Mouse (Mus musculus) right cerebral cortex, postnatal 36 days (tissue): Measurements from ENCODE around the gene Maml3.

ENCODE experiments used
- DNase-seq, 2 experiments: peaks; one replicate each; pipeline ENCODE4 v3.0.0; 2022; ENCODE audit warnings: low spot score in 2 of 2, mixed read lengths in 1 of 2

The Maml3 gene

DNA sequence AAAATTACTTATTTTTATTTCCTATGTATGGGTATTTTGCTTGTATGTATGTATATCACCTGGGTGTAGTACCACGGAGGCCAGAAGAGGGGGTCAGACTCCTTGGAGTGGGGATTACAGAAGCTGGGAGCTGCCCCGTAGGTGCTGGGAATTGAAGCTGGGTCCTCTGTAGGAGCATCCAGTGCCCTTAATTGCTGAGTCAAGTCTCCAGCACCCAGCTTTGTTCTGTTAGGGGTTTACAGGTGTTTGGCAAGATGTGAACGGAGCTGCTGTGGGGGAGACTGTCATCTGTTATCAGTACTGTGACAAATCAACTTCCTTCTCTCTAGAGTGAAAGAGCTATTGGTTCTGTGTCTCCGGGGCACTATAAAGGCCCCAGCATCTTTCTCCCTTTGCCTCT lies 190.0 kb downstream of the Maml3 start:
- DNase-seq: no peak

DNA sequence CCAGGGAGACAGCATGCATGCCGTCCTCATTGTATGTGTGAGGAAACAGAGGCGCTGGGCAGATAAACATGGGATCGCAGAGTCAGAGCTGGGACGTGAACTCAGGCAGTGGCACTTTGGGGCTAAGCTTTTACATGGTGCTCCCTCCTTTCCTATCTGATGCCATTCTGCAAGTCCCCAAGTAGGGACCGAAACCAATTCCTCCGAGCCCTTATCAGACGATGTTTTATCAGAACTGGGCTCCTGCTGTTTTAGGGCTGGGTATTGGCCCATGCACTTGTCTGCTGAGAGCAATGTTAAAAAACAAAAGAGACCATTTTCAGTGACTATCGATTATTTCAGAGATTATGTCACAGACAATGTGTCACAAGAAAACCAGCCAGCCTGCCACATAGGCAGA lies 191.4 kb downstream of the Maml3 start:
- DNase-seq: no peak

DNA sequence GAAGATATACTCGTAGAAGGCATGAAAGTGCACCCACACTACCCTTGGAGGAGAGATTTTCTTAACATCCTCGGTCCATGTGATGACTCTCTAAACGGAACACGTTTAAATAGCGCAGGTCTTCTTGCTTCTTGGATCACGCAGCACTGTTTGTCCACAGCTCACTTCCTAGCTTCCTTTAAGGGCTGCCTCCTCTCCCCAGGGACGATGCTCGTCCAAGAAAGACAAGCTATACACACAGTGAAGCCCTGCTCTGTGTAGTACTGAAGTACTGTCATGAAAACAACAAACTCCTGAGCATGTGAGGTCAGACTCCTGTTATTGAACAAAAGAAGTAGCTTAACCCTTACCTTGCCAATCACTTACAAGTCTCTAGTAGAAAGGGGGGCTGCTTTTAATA lies 192.7 kb downstream of the Maml3 start:
- no peak for DNase-seq

DNA sequence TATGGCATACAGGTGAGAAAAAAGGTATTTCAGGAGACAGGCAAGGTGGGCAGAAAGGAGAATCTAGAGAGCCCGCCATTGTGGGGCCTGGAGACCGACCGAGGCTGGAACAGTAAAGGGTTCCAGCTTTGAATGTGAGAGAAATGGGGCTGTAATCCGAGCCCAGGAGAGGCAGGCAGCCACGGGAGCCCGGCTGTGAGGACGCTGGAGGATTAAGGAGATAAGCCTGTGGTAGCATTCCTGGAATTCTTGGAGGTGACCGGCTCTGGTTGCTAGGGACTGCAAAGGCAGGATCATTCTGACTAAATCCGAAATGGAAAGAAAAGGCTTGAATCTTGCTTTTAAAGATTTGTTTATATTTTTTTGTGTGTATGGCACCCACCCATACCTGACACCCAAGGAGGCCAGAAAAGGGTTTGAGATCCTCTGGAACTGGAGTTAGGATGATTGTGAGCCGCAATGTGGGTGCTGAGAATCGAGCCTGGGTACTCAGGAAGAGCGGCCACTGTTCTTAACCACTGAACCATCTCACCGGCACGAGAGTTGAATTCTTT lies 196.4 kb downstream of the Maml3 start:
- no peak for DNase-seq

DNA sequence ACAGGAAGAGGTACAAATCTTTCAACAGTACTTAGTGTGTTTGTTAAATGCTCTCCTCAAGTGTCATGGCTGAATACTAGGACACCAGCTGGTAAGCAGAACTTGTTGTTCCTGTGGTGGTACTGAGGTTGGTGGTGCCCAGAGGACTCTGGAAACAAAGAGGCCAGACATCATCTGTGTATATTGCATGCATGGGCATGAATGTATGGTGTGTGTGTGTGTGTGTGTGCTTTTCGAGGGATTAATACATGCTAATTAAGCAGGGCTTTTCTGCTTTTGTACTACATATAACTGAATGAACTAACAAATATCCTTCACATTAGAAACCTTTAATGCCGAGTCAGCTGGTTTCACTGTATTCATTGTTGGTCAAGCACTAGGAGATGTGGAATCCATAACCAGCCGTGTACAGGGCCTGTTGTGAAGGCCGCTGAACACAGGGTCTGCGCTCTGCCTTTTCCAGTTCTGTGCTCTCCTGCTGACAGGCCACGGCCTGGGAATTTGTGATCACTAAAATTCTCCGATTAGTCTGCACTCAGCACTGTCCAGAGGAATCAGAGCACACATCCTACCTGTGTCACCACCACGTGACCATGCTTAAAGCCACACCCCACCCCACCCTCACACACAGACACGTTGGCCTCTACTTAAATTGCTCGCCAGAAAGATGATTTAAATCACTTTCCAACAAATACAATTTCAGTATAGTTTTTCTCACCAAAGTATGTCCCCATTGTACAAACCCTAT lies 197.6 kb downstream of the Maml3 start:
- DNase-seq: no peak

DNA sequence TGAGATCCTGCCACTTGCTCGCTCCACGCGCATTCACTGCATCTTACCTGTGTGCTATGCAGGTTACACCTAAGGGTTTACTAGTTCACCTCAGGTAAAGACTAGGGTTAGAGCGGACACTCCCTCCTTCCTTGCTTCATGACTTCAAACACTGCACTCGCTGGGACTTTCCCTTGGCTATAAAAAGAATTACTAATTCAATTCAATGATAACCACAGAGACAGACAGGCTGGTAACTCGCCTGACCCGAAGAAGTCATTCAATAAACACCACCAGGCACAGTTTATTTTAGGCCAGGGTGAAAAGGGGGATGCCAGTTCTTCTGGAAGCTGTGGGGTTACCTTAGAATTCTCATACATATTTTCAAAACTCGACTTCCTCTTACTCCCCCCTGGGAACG lies 199.0 kb downstream of the Maml3 start:
- no peak for DNase-seq

DNA sequence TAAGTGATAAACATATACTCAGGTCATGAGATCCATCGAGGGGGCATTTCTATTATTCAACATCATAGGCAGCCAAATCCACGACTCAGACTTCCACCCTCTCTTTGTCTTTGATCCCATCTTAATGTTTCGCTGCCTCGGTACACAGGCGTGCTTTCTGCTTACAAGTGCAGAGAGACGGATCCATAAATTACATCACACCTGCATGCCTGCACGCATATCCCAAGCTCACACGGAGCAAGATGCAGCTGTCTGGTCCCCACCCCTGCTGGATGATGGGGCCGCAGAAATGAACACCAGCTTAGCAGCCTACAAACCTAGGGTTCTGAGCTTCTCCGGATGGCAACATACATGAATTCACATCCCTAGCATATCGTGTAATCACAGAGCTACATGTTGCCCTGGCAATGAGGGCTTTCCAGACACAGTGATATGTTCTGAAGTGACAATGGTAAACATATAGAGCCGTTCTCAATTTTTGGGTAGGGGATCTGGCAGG lies 200.5 kb downstream of the Maml3 start:
- no peak for DNase-seq

DNA sequence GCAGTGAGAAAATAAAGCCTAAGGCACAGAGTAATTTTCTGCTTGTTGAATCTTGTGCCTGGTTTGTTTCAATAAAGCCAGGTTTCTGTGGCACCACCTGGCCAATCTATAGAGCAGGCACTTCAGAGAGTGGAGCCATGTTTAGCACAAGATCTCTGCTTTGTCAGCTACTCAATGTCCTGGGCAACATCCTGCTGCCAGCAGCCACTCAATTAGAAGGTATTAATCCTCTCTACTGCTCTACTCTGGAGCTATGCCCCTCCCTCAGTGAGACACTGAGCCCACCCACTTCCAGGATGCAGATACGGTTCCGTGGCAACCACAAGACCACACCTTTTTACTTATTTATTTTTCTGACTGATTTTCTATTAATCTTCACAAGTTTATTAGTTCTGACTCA lies 203.7 kb downstream of the Maml3 start:
- no peak for DNase-seq

DNA sequence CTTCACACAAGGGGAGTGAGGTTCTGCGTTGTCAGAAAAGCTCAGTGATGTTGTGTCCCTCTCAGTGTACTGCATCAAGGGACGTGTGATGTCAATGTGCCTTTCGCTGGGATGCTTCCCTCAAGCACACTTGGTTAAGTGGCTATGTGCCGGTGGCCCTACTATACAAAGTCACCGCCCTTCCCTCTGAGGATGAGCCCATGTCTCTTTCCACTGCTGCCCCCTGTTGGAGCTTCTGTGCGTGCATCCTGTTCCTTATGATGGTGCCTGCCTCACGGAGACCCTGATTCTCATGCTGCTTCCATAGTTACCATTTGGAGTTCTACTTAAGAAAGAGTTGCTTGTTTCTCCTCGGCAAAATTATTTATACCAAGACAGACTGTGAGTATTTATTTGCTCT lies 210.4 kb downstream of the Maml3 start:
- no peak for DNase-seq

DNA sequence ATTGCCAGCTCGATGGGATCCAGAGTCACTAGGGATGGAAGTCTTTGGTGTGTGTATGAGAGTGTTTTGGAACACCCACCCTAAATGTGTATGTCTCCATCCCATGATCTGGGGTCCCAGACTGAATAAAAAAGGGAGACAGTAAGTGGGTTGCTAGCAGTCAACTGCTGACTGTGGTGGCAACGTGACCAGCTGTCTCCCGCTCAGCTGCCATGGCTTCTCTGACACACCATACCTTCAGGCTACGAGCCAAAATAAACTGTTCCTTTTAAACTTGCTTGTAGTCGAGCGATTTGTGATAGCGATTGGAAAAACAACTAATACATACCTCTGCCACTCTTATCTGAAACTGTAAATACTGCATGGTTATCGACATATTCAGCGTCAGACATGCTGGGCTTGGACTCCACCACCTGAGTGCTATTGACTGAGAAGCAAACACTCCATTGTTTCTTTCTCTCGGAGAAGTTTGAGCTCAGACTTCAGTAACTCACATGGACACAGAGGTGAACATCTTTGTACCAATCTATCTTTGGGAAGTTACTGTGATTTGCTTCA lies 213.2 kb downstream of the Maml3 start:
- no peak for DNase-seq

DNA sequence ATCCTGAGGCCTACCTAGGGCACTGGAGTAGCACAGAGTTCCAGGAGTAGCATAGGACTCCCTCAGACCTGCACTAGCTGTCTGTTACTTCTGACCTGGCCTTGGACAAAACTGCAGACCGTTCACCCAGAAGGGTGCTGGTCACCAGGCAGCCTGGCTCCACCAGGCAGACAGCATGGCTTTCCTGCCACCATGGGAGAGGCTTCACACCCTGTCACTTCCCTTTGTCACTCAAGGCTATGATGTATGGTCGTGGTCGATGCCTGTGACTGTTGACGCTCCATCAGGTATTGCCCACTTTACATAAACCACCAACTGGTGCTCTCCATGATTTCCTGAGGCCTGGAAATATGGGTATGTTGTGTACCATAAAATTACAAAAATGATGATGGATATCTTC lies 214.7 kb downstream of the Maml3 start:
- DNase-seq: no peak

DNA sequence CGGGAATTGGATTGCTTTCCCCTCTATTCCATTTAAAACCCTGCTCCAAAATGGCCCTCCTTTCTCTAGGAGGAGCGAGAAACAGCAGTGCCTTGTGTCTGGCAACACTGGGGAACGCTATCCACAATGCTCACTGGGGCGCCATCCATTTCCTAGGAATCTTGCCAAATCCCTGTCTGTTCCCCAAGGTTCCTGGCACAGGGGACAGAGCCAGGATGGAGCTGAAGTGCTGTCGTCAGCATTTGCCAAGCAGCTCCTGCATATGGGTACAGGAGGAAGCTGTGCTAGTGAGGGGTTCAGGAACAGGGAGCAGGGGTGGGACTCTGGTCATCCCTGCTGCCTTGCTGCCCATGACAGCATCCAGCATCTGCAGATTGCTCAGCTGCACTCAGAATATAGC lies 215.1 kb downstream of the Maml3 start:
- DNase-seq: peak; percentile 60 to 61

DNA sequence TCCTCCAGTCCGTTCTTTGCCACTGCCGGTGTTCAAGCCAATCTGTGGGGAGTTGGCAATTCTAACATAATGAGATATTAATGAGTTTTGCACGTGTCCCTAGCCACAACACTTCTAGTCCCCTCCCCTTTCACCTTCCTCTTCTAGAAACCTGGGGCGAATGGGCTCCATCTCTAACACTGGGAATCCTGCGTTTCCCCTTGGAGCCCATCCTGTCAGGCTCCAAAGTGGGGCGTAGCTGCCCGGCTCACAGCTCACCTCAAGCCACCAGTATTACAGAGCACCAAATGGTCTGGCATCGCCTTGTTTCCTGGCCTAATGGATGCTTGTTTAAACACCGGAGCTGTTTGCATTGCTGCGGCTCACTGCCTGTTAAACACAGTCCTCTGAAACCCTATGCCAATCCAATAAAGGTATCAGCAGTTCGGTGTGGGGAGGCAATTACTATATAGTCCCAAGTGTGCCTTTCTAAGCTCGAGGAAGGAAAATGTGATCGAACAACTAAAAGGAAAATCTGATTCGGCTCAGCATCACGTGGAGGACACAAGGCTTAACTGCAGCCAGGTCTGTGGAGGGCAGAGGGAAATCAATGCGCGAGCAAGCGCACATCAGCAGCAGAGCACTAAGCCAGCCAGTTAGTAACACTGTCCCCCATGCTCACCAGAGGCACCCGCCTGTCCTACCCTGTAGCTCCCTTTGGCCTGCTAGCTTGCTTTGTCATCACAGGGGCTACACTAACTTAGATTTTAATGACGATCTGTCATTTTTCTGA lies 216.0 kb downstream of the Maml3 start:
- no peak for DNase-seq

DNA sequence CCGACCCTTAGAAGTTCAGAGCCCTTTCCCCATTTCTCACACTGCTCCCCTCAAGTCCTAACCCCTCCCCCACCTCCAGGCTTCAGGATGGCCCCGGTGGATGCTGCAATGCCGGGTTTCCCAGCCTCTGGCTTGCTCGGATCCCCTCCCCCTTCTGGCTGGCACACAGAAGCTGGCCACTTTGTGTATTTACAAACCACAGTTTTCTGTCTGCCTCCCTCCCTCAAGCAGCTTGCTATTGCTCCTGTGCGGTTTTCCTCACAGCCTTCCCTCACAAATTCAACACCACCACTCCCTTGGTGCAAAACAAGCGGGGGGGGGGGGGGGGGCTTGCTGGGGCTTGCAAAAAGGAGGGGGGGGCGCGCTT lies 216.6 kb downstream of the Maml3 start:
- DNase-seq: no peak

DNA sequence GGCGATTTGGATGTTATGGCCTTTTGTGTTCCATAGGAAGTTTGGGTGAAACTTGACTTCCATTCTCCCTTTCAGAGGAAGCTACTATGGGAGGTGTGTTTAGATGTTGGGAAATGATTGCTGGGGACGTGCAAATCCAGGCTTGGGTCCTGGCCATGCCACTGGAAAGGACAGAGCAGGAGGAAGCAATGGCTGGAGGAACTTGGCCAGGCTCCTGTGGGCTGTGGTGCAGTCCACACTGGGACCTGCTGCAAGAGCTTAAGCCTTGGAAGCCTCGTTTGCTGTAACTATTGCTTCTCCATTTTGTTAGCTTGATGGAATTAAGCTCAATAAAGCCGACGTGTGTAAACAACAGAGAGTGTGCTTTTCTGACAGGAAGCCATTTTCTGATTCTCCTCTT lies 219.0 kb downstream of the Maml3 start:
- no peak for DNase-seq

DNA sequence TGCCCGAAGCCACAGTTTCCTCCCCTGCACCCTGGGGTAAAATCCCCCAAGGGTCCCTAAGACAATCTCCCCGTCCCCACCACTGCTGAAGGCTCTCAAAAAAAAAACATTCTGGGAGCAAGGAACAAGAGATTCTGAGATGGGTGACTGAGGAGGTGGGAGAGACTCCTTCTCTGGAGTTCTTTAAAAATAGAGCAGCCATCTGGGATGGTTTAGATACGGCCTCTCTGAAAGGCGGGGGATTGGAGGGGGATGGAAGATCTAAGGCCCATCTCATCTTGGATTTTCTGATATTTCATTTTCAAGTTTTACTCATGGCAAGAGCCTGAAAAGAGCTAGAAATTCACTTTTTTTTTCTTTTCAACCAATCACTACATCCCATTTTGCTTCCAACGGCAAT lies 219.4 kb downstream of the Maml3 start:
- peak in 1 of 2 experiments; percentile 61 for DNase-seq

DNA sequence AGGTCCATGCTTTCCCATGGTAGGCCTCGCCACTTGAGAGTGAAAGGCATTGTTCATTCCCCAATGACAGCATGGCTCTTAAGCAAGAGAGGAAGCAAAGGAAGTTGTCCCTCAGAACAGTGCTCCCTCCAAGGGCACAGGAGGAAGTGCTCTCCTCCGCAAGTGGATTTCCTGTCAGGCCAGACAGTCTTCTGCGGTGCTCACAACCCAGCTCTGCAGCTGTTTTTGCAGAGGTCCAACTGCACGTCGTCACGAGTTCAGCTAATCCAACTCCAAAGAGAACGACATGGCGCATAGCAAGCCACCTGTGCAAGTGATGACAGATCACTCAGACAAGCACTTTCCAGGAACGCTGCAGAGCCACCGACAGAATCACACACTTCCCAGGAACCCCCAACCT lies 222.9 kb downstream of the Maml3 start:
- DNase-seq: no peak

DNA sequence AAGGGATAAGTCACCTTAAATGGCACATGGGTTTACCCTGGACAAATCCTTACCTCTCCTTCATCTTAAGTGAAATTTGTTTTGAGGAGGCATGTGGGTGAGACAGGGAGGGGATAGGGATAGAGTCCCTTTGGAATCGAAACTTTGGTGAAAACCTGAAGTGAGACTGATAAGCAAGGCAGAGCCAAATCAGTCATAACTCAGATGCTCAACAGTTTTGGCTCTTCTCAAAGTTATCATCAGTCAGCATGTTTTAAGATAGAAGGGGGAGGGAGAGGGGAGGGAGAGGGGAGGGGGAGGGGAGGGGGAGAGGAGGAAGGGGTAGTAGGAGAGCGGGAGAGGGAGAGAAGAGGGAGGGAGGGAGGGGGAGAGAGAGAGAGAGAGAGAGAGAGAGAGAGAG lies 223.5 kb downstream of the Maml3 start:
- no peak for DNase-seq

DNA sequence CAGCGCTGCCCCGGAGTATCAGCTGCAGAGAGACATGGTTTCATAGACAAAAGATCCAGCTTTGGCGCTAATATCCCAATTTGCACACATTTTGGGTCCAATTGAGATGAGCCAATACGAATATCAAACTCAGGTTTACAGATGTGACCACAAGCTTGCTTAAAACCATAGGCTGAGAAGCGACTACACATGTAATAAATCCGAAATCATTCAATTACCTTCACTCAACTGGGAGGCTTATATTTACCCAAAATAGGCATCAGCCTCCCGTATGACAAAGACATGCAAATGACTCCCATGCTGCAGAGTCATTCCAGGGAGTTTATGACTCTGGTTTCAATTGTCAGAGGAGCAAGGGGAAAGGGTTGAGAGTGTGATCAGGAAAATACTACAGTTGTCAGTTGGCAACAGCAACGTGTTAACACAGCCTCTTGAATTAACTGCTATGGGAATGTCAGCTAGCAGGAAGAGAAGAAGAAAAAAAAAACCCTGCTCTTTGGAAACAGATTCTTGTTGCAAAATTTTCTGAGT lies 224.3 kb downstream of the Maml3 start:
- DNase-seq: no peak

DNA sequence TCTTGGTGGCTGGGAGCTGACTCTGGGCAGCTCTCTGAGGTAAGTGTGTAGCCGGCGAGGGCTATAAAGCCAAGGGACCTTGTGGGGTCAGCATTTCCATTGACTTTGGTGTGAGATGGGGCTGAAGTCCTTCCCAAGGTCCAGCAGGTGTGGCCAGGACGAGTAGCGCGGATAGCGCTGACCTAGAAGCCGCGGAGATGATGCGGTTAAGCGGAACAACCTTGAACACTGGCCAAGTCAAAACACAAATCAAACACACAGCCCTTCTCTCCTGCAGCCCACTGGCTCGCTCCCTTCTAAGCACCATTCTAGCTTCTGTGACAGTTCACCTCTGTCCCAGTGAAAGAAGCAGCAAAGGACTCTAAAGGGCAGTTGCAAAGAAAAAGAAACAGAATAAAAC lies 225.7 kb downstream of the Maml3 start:
- DNase-seq: no peak

DNA sequence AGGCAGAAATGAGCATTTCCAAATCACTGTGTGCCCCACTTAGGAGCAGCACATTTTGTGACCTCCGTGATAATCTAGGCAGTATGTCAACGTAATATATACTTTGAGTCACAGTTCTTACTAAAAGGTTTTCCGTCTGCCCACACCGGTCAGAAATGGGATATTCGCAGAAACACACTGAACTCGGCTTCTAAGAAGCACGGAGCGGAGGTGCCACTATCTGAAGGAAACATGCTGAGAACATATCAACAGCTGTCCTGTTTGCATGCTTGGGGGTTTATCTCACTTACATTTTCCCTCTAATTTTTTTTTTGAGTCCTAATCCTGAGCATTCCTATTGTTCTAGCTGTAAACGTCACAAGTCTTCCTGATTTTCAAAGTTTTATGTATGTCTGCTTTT lies 226.3 kb downstream of the Maml3 start:
- no peak for DNase-seq

DNA sequence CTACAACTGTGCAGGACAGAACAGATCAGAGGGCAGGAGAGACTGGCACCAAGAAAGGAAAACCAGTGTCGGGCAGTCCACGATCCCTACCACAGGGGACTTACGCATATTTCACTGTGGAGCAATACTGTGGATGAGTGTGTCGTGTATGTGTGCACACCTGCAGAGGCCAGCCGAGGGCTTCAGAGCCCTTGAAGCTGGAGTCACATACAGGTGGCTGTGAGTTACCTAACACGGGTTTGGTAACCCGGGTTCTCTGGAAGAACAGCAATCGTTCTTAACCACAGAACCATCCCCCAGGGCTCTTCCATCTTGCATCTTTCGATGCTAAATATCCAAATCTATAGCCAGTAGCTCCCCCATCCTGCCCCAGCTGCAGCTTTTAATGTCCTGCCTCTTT lies 228.1 kb downstream of the Maml3 start:
- no peak for DNase-seq

DNA sequence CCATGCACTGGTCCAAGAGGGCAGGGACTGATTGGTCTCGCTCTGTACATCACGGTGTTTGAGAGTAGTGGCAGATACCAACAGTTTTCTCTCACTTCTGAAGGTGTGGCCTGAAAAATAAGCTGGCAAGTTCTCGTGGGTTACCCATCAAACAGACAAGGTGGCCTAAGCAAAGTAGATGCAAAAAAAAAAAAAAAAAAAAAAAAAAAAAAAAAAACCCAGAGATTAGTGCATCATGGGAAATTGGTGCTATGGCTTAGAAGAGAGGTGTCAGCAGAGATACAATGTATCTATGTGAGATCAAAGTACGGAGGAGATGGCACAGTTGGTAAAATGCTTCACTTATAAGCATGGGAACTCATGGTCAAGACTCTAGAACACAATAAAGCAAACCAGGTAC lies 229.2 kb downstream of the Maml3 start:
- no peak for DNase-seq
